Mouse (Mus musculus): ENCODE data around the gene Lrrc17.

GRCm38 (mm10) chr5:21556502-21556901 lies 13.1 kb downstream of the Lrrc17 start:
- TF ChIP-seq CTCF (IDR thresholded peaks at IDR 0.05; ENCODE audit: extremely low read depth, insufficient read depth, insufficient read length, insufficient replicate concordance) (no peak), POLR2A (IDR thresholded peaks at IDR 0.05; ENCODE audit: low read depth, low read length) (no peak)

Data from spleen, adult 2 months (tissue).